Mouse (Mus musculus): ENCODE measurements at regions not wholly inside any gene's neighbourhood (a gene's known extent, or its start where the extent isn't known, plus 50 kb on each side); places are given as distances from the start of the nearest gene placed in this dataset.

- Histone ChIP-seq H3K27ac (no peak overlapping the region), H3K4me3 (no peak overlapping the region)
- no peak for DNase-seq (ENCODE audit: extremely low spot score in 1 of 2, low spot score in 2 of 2)
- TF ChIP-seq CTCF (IDR thresholded peaks at IDR 0.05), result no peak
- intact Hi-C loops (cut with DNase I), result no loop called here
Measured at GRCm38 (mm10) chr1:185111347-185112016, 92.4 kb upstream of the Rab3gap2 start.

GRCm38 (mm10) chr1:185104945-185105884, 98.7 kb upstream of the Rab3gap2 start:
- Histone ChIP-seq H3K27ac (no peak overlapping the region), H3K4me3 (no peak overlapping the region)
- intact Hi-C loops (cut with DNase I), result loop anchor here (5.0 kb wide), 1 partner anchor 87 kb away; no protein-coding TSS in a partner anchor
- TF ChIP-seq CTCF (IDR thresholded peaks at IDR 0.05), result no peak
- DNase-seq (ENCODE audit: extremely low spot score in 1 of 2, low spot score in 2 of 2), result no peak

GRCm38 (mm10) chr1:185103803-185104202, 100.1 kb upstream of the Rab3gap2 start:
- Histone ChIP-seq H3K4me3 (no peak overlapping the region), H3K27ac (no peak overlapping the region)
- no peak for TF ChIP-seq CTCF (IDR thresholded peaks at IDR 0.05)
- no peak for DNase-seq (ENCODE audit: extremely low spot score in 1 of 2, low spot score in 2 of 2)
- intact Hi-C loops (cut with DNase I), result loop anchor here (5.0 kb wide), 1 partner anchor 88 kb away; no protein-coding TSS in a partner anchor

- no peak for DNase-seq (ENCODE audit: extremely low spot score in 1 of 2, low spot score in 2 of 2)
- Histone ChIP-seq H3K27ac (no peak overlapping the region), H3K4me3 (no peak overlapping the region)
- no peak for TF ChIP-seq CTCF (IDR thresholded peaks at IDR 0.05)
- intact Hi-C loops (cut with DNase I), result no loop called here
Measured at GRCm38 (mm10) chr1:185098975-185099958, 99.9 kb upstream of the Mark1 start.

GRCm38 (mm10) chr1:185098195-185098974, 99.0 kb upstream of the Mark1 start:
- no peak for TF ChIP-seq CTCF (IDR thresholded peaks at IDR 0.05)
- Histone ChIP-seq H3K27ac (no peak overlapping the region), H3K4me3 (no peak overlapping the region)
- no peak for DNase-seq (ENCODE audit: extremely low spot score in 1 of 2, low spot score in 2 of 2)
- intact Hi-C loops (cut with DNase I), result no loop called here

- H3K27ac ChIP-seq, result no peak overlapping the region
- DNase-seq (ENCODE audit: extremely low spot score in 1 of 2, low spot score in 2 of 2), result no peak
- TF ChIP-seq CTCF (IDR thresholded peaks at IDR 0.05), result no peak
- H3K4me3 ChIP-seq, result no peak overlapping the region
- intact Hi-C loops (cut with DNase I), result no loop called here
Measured at GRCm38 (mm10) chr1:185096741-185097140, 97.4 kb upstream of the Mark1 start.

- Histone ChIP-seq H3K4me3 (no peak overlapping the region), H3K27ac (no peak overlapping the region)
- no peak for DNase-seq (ENCODE audit: extremely low spot score in 1 of 2, low spot score in 2 of 2)
- intact Hi-C loops (cut with DNase I), result no loop called here
- no peak for TF ChIP-seq CTCF (IDR thresholded peaks at IDR 0.05)
Measured at GRCm38 (mm10) chr1:185092757-185093156, 93.4 kb upstream of the Mark1 start.

GRCm38 (mm10) chr1:185091816-185092558, 92.6 kb upstream of the Mark1 start:
- intact Hi-C loops (cut with DNase I), result no loop called here
- H3K27ac ChIP-seq, result no peak overlapping the region
- H3K4me3 ChIP-seq, result no peak overlapping the region
- no peak for TF ChIP-seq CTCF (IDR thresholded peaks at IDR 0.05)
- DNase-seq (ENCODE audit: extremely low spot score in 1 of 2, low spot score in 2 of 2), result no peak

- intact Hi-C loops (cut with DNase I), result no loop called here
- Histone ChIP-seq H3K27ac (no peak overlapping the region), H3K4me3 (no peak overlapping the region)
- no peak for TF ChIP-seq CTCF (IDR thresholded peaks at IDR 0.05)
- DNase-seq (ENCODE audit: extremely low spot score in 1 of 2, low spot score in 2 of 2), result no peak
Measured at GRCm38 (mm10) chr1:185089196-185089595, 89.8 kb upstream of the Mark1 start.

- H3K27ac ChIP-seq, result no peak overlapping the region
- no peak for DNase-seq (ENCODE audit: extremely low spot score in 1 of 2, low spot score in 2 of 2)
- intact Hi-C loops (cut with DNase I), result no loop called here
- H3K4me3 ChIP-seq, result no peak overlapping the region
- no peak for TF ChIP-seq CTCF (IDR thresholded peaks at IDR 0.05)
Measured at GRCm38 (mm10) chr1:185083191-185083590, 83.8 kb upstream of the Mark1 start.

Measured in left cerebral cortex, adult 2 months (tissue).